Mouse (Mus musculus): ENCODE measurements at regions not wholly inside any gene's neighbourhood (a gene's known extent, or its start where the extent isn't known, plus 50 kb on each side); places are given as distances from the start of the nearest gene placed in this dataset.

GRCm38 (mm10) chr11:15572716-15573115 lies 684.8 kb upstream of the Vstm2a start:
- no peak for DNase-seq (ENCODE audit: low spot score in 2 of 2)

GRCm38 (mm10) chr11:15619963-15620362 lies 637.6 kb upstream of the Vstm2a start:
- DNase-seq (ENCODE audit: low spot score in 2 of 2): no peak

GRCm38 (mm10) chr11:15649025-15649680 lies 608.4 kb upstream of the Vstm2a start:
- DNase-seq (ENCODE audit: low spot score in 2 of 2): no peak

GRCm38 (mm10) chr11:15689073-15689472 lies 568.5 kb upstream of the Vstm2a start:
- no peak for DNase-seq (ENCODE audit: low spot score in 2 of 2)

- no peak for DNase-seq (ENCODE audit: low spot score in 2 of 2)
These were observed 559.3 kb upstream of the Vstm2a start for GRCm38 (mm10) chr11:15698001-15698756.

GRCm38 (mm10) chr11:15715987-15716386 lies 541.5 kb upstream of the Vstm2a start:
- no peak for DNase-seq (ENCODE audit: low spot score in 2 of 2)

- no peak for DNase-seq (ENCODE audit: low spot score in 2 of 2)
These were observed 540.0 kb upstream of the Vstm2a start for GRCm38 (mm10) chr11:15717536-15717935.

GRCm38 (mm10) chr11:15737621-15738020 lies 519.9 kb upstream of the Vstm2a start:
- no peak for DNase-seq (ENCODE audit: low spot score in 2 of 2)

GRCm38 (mm10) chr11:15756006-15756405 lies 501.5 kb upstream of the Vstm2a start:
- no peak for DNase-seq (ENCODE audit: low spot score in 2 of 2)

- DNase-seq (ENCODE audit: low spot score in 2 of 2): peak in 1 of 2 experiments; percentile 20
These were observed 487.6 kb upstream of the Vstm2a start for GRCm38 (mm10) chr11:15769651-15770617.
